Mouse (Mus musculus): Measurements from ENCODE around the gene Zfand2a. TPM values are rescaled to one million over a fixed set of nuclear protein-coding genes. Genes with fewer than 3 reads are reported as not detected.

Zfand2a gene
- polyA plus RNA-seq, 1 experiment from 2014 or later, result 1.8 TPM

DNA sequence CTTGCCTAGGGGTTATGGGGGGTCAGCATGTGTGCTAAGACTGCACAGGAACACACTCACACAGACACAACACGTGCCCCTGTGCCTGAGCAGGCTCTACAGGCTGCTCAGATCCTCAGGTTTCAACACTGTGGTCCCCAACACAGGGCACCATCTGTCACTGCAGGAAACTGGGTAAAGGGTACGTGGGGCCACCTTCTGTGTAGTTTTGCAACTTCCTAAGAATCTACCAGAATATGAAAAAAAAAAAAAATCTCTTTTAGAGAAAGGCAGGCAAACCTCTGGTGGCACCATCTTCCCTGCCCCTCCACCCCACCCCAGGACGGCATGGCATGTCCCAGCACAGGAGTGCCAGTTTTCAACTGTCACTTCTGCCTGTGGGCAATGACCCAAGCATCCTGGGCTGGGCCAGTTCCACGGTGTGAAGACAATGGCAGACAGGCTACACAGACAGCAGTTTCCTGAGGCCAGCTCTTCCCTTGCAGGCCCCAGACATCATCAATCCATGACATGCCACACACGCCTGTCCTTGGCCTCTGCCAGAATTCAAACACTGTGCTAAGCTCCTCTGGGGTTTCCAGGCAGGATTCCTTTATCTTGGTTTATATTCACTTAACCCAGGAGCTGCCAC lies 35.1 kb downstream of the Zfand2a start:
- H3K36me3 ChIP-seq (replicated peaks; ENCODE audit: insufficient read depth, low read length), result no peaks in the 10 kb centered on the region
- H3K4me2 ChIP-seq (ENCODE audit: low read depth, low read length), result no peak overlapping the region
- no peak overlapping the region for H3K4me3 ChIP-seq (ENCODE audit: low read depth, low read length)
- peaks cover 14% of the 10 kb centered on the region for H3K4me1 ChIP-seq (ENCODE audit: insufficient read depth)
- H3K9ac ChIP-seq (replicated peaks), result no peak overlapping the region
- TF ChIP-seq EP300 (IDR thresholded peaks at IDR 0.05; ENCODE audit: low read depth) (no peak), CTCF (IDR thresholded peaks at IDR 0.05; ENCODE audit: low read depth) (no peak)
- WGBS (ENCODE audit: insufficient replicate concordance), result 36% methylated on average over 5 of the region's 5 CpGs
- H3K9me3 ChIP-seq (ENCODE audit: low read length), result no peaks in the 10 kb centered on the region
- no peaks in the 10 kb centered on the region for H3K27me3 ChIP-seq (ENCODE audit: insufficient read depth, low read length)
- peak overlapping the region; percentile 80 for H3K27ac ChIP-seq (ENCODE audit: low read depth)
- peak; percentile 39 for DNase-seq
- peak; percentile 77 for ATAC-seq

DNA sequence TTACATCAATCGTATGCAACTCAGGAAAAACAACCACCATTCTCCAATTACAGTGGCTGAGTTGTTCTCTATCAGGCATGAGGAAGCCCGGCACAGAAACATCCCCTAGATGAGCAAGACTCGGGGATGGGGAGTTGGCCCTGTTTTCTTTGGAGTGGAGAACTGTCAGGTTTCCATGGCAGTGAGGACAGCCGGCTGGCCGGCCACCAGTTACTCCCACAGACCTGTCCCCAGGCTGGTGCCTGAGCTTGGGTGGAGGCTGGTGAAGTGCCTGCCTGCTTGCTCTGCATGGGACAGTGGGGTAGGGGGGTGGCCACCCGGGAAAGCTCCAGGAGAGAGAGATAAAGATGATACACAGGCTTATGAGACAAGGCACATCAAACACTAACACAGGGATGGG lies 36.3 kb downstream of the Zfand2a start:
- Histone ChIP-seq H3K27me3 (ENCODE audit: insufficient read depth, low read length) (no peaks in the 10 kb centered on the region), H3K4me2 (ENCODE audit: low read depth, low read length) (no peak overlapping the region), H3K9me3 (ENCODE audit: low read length) (no peaks in the 10 kb centered on the region), H3K27ac (ENCODE audit: low read depth) (no peak overlapping the region), H3K9ac (replicated peaks) (no peak overlapping the region), H3K36me3 (replicated peaks; ENCODE audit: insufficient read depth, low read length) (no peaks in the 10 kb centered on the region), H3K4me3 (ENCODE audit: low read depth, low read length) (no peak overlapping the region), H3K4me1 (ENCODE audit: insufficient read depth) (peaks cover 14% of the 10 kb centered on the region)
- no peak for DNase-seq
- ATAC-seq, result no peak
- WGBS (ENCODE audit: insufficient replicate concordance), result 67% methylated on average over 6 of the region's 6 CpGs
- no peak for TF ChIP-seq CTCF (IDR thresholded peaks at IDR 0.05; ENCODE audit: low read depth)

GRCm38 (mm10) chr5:139445258-139445657 lies 39.1 kb downstream of the Zfand2a start:
- no peaks in the 10 kb centered on the region for H3K9me3 ChIP-seq (ENCODE audit: low read length)
- TF ChIP-seq EP300 (IDR thresholded peaks at IDR 0.05; ENCODE audit: low read depth), result no peak
- TF ChIP-seq CTCF (IDR thresholded peaks at IDR 0.05; ENCODE audit: low read depth), result peak; percentile 30
- no peak overlapping the region for H3K9ac ChIP-seq (replicated peaks)
- DNase-seq, result no peak
- H3K4me3 ChIP-seq (ENCODE audit: low read depth, low read length), result no peak overlapping the region
- WGBS (ENCODE audit: insufficient replicate concordance), result 78% methylated on average over 8 of the region's 8 CpGs
- ATAC-seq, result no peak
- no peaks in the 10 kb centered on the region for H3K27me3 ChIP-seq (ENCODE audit: insufficient read depth, low read length)
- peaks cover 14% of the 10 kb centered on the region for H3K4me1 ChIP-seq (ENCODE audit: insufficient read depth)
- no peak overlapping the region for H3K27ac ChIP-seq (ENCODE audit: low read depth)
- no peak overlapping the region for H3K4me2 ChIP-seq (ENCODE audit: low read depth, low read length)
- H3K36me3 ChIP-seq (replicated peaks; ENCODE audit: insufficient read depth, low read length), result no peaks in the 10 kb centered on the region

- no peak for TF ChIP-seq EP300 (IDR thresholded peaks at IDR 0.05; ENCODE audit: low read depth)
- ATAC-seq (no peak), DNase-seq (no peak)
- Histone ChIP-seq H3K4me3 (ENCODE audit: low read depth, low read length) (no peak overlapping the region), H3K36me3 (replicated peaks; ENCODE audit: insufficient read depth, low read length) (no peaks in the 10 kb centered on the region), H3K4me2 (ENCODE audit: low read depth, low read length) (no peak overlapping the region), H3K9ac (replicated peaks) (no peak overlapping the region), H3K4me1 (ENCODE audit: insufficient read depth) (0 out of 2 replicates have a peak, but pooled peaks cover 2% of the 10 kb centered on the region), H3K27me3 (ENCODE audit: insufficient read depth, low read length) (no peaks in the 10 kb centered on the region), H3K27ac (ENCODE audit: low read depth) (no peak overlapping the region), H3K9me3 (ENCODE audit: low read length) (no peaks in the 10 kb centered on the region)
- 70% methylated on average over 4 of the region's 4 CpGs for WGBS (ENCODE audit: insufficient replicate concordance)
These were observed 41.4 kb downstream of the Zfand2a start for GRCm38 (mm10) chr5:139442962-139443361.

GRCm38 (mm10) chr5:139442428-139442827 lies 41.9 kb downstream of the Zfand2a start:
- WGBS (ENCODE audit: insufficient replicate concordance), result 85% methylated on average over 12 of the region's 12 CpGs
- H3K9ac ChIP-seq (replicated peaks), result no peak overlapping the region
- H3K36me3 ChIP-seq (replicated peaks; ENCODE audit: insufficient read depth, low read length), result no peaks in the 10 kb centered on the region
- no peak overlapping the region for H3K27ac ChIP-seq (ENCODE audit: low read depth)
- ATAC-seq (no peak), DNase-seq (no peak)
- H3K9me3 ChIP-seq (ENCODE audit: low read length), result no peaks in the 10 kb centered on the region
- TF ChIP-seq CTCF (IDR thresholded peaks at IDR 0.05; ENCODE audit: low read depth) (no peak), EP300 (IDR thresholded peaks at IDR 0.05; ENCODE audit: low read depth) (no peak)
- peaks cover 4% of the 10 kb centered on the region; the same call in 1 of the 2 replicates for H3K4me1 ChIP-seq (ENCODE audit: insufficient read depth)
- H3K27me3 ChIP-seq (ENCODE audit: insufficient read depth, low read length), result no peaks in the 10 kb centered on the region
- no peak overlapping the region for H3K4me3 ChIP-seq (ENCODE audit: low read depth, low read length)
- no peak overlapping the region for H3K4me2 ChIP-seq (ENCODE audit: low read depth, low read length)

- Histone ChIP-seq H3K9ac (replicated peaks) (no peak overlapping the region), H3K27me3 (ENCODE audit: insufficient read depth, low read length) (no peaks in the 10 kb centered on the region), H3K4me2 (ENCODE audit: low read depth, low read length) (no peak overlapping the region), H3K9me3 (ENCODE audit: low read length) (no peaks in the 10 kb centered on the region), H3K36me3 (replicated peaks; ENCODE audit: insufficient read depth, low read length) (no peaks in the 10 kb centered on the region), H3K27ac (ENCODE audit: low read depth) (no peak overlapping the region), H3K4me3 (ENCODE audit: low read depth, low read length) (no peak overlapping the region), H3K4me1 (ENCODE audit: insufficient read depth) (peaks cover 4% of the 10 kb centered on the region; the same call in 1 of the 2 replicates)
- whole genome bisulfite sequencing (ENCODE audit: insufficient replicate concordance), result 85% methylated on average over 2 of the region's 2 CpGs
- TF ChIP-seq CTCF (IDR thresholded peaks at IDR 0.05; ENCODE audit: low read depth) (no peak), EP300 (IDR thresholded peaks at IDR 0.05; ENCODE audit: low read depth) (no peak)
- ATAC-seq (no peak), DNase-seq (no peak)
These were observed 42.7 kb downstream of the Zfand2a start for GRCm38 (mm10) chr5:139441726-139442018.
